Mouse (Mus musculus) thymus, postnatal 10 days (tissue): Measurements from ENCODE around the gene Proca1.

Experiments
- DNase-seq, 2 experiments: peaks; one replicate each; pipeline ENCODE4 v3.0.0; 2021; ENCODE audit warnings: low spot score in 2 of 2

Gene Proca1

GRCm38 (mm10) chr11:78215709-78216317, 22.6 kb downstream of the Proca1 start:
- peak in 1 of 2 experiments; percentile 31 for DNase-seq

DNA sequence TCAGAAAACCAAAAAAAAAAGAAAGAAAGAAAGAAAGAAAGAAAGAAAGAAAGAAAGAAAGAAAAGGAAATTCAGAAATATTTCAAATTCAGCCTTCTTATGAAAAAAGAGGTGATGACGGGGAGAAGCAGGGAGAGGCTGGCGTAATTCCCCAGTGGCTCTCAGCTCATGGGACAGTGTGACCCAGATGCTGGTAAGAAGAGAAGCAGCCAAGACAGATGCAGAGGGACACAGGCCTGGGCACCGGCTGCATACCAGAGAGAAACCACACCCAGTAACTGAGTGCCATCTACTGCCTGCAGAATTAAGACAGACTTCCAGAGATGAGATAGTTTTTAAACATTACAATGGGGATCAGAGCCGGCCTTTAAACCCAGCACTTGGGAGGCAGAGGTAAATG, 30.4 kb downstream of the Proca1 start:
- no peak for DNase-seq

DNA sequence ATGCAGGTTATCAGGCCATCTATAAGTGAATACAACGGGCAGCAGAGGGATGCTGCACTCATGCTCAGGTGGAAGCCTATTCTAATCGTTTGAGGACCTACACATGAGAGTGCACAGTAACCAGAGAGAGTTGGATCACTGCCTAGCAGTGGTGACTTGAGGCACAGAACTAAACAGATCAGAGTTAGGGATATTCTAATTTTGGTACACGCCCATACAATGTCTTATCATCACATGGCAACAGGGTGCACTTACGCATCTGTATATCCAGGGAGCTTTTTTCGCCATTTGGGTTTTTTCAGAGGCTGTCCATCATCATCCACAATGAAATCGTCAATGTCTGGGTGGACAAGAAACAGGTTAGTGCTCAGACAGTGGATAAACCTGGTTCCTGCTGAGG, 38.3 kb downstream of the Proca1 start:
- no peak for DNase-seq

GRCm38 (mm10) chr11:78240193-78240857, 47.1 kb downstream of the Proca1 start:
- DNase-seq: no peak

DNA sequence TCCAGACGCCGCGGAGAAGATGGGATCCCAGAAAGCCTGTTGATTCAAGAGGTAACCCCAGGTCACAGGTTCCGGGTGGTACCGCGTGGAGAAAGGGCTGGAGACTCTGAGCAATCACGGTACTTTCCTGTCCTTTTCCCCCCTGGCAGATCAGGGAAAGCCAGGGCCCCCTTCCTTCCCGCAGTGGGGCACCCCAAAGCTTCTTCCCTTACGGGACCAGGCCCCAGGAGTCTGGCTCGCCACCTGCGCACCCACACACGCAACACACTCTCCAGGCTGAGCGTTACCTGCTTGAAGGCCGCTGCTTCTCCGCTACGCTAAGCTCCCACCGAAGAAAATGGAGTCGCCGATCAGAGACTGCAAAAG, 52.1 kb downstream of the Proca1 start:
- DNase-seq: no peak

- DNase-seq: peak; percentile 76
These were observed 52.6 kb downstream of the Proca1 start, which contains the start of the genes Sdf2 and Supt6 for GRCm38 (mm10) chr11:78245627-78246317. Gene Sdf2, plus strand, starts transcription at chr11:78245746. Gene Supt6, minus strand, starts transcription at chr11:78245987.

DNA sequence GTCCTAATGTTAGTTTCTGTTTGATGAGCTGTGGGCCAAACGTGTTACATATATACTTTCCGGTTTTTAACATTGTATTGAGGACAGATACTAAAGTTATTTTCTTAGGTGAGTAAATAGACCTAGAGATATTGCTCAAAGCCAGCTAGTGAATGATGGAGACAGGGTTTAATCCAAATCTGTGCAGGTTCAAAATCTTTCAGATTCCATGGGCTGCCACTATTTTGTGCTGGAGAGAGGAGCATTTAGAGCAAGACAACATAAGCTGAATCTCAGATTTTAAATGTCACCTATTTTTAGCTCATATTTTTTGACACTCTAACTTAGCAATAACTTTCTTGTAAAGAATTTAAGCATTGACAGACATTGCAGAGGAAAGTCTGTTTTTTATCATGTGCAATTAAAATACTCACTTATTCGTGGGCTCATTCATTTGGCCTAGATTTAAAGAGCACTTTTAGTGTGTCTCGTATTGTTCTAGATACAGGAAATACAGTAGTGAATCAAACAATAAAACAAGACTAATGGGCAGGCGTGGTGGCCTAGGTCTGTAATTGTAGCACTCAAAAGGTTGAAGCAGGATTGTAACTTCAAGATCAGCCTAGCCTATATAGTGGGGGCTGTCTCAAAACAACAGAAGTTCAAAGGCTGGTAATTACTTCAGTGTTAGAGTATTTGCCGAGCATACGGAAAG, 53.3 kb downstream of the Proca1 start:
- no peak for DNase-seq

DNA sequence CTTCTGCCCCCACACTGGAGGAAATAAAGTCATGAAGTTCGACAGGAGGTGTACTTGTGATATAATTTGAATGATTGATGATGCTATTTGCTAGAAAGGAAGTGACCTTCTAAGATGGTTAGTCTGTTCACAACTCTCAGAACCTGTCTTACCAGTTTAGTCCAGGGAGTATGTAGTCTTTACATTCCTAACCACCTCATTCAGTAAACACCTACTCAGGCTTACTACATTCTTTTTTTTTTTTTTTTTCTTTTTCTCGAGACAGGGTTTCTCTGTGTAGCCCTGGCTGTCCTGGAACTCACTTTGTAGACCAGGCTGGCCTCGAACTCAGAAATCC, 53.8 kb downstream of the Proca1 start:
- no peak for DNase-seq

DNA sequence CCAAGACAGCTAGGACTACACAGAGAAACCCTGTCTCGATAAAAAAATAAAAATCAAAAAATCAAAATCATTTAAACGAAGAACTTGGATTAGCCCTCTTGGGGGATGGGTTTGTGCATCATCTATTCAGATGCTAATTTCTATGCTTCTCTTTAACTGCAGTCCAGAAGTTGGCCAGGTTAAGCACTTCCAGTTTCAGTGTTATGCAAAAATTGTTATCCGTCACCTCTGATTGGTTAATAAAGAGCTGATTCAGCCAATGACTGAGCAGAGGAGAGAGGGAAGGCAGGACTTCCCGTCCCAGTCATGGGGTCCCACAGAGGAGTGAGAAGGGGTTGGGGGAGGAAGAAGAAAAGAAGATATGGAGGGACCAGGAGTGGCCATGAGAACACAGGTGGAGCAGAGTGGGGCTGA, 54.5 kb downstream of the Proca1 start:
- DNase-seq: no peak
